Mouse (Mus musculus) regulatory T cell (primary cell): ENCODE data around the gene Zbtb4.

ENCODE experiments used
- in situ Hi-C: fragments of 300-600 bp; cut with MboI, MseI; formaldehyde crosslinking; loops from one replicate; pipeline ENCODE4 v1.15.1; 2025; ENCODE audit warnings: high pct_unique_total_duplicates

Zbtb4 gene

DNA sequence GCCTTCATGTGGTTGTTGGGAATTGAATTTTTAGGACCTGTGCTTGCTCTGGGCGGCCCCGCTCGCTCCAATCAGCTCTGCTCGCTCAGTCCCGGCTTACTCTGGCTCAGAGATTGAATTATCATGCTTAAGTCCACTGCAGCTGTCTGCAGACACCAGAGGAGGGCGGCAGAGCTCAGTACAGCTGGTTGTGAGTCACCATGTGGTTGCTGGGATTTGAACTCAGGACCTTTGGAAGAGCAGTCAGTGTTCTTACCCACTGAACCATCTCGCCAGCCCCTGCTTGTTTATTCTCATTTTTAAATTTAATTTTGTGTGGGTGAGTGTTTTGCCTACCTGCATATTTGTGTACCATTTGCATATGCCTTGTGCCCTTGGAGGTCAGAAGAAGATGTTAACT, 2.2 kb upstream of the Zbtb4 start:
- in situ Hi-C loops: no loop called here

DNA sequence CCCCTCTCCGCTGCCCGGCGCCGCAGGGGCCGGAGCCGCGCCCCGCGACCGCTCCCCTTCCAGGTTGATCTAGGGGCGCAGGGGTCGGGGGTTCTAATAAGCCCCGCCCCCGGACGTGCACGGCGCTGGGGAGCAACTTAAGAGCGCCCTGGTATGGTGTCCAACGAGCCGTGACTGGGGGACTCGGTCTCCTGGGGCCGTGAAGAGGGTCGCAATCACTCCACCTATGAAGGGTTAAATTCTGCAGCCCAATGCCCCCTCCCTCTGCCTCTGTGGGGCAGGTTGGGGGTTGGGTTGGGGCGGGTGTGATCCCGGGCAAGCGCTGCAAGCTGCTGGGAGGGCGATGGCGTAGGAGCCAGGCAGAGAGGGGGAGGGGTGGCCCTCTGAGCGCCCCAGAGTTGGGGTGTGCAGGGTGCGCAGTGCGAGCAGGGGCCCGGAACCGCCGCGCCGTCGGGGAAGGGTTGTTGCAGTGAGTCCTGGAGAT, 456 bp downstream of the Zbtb4 start:
- in situ Hi-C loops: loop anchor here (5.0 kb wide), 1 partner anchor 36 kb away; the partner anchor contains the start of gene Fgf11

DNA sequence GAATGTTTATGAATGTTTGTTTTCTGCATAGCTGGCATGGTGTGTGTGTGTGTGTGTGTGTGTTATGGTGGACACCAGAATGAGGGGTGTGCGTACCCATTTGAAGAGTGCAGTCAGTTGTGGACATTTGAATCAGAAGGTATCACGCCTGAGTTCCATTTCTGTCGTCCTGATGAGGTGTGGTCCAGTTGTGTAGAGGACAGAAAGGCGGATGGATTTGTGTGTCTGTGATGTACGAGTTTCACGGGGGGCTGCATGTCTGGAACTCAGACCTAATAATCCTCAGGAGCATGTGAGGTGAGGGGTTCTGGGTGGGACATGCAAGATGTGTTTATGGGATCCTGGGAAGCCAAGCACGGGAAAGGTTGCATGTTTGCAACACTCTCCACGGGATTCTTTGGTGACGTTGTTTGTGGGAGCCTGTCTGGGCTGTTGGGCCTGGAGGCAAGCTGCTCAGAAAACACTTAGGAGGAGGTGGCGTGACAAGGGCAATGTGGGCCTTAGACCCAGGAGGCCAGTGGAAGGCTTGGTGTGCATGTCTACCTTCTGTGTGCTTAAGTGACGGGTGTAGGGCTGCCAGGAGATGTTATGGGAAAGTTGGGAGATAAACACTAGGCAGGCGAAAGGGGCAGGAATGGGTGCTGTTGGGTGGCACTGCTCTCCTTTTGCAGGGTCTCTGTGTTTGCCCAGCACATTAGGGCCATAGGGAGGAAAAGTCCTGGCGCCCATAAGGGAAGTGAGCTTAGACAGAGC, 1.3 kb downstream of the Zbtb4 start:
- in situ Hi-C loops: loop anchor here (5.0 kb wide), 1 partner anchor 35 kb away; the partner anchor contains the start of gene Fgf11

DNA sequence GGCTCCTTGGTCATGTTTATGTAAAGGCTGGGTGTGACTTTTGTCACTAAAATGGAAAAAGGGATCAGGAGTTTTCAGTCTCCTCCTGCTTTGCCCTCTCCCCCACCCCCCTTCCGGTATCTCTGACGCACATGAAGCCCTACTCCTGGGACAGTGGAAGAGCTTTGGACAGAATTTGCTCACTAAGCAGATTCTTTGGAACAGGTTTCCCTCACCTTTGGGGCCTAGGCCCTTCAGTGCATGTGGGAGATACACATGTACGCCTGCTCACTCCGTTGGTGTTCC, 1.9 kb downstream of the Zbtb4 start:
- in situ Hi-C loops: loop anchor here (5.0 kb wide), 1 partner anchor 35 kb away; the partner anchor contains the start of gene Fgf11

DNA sequence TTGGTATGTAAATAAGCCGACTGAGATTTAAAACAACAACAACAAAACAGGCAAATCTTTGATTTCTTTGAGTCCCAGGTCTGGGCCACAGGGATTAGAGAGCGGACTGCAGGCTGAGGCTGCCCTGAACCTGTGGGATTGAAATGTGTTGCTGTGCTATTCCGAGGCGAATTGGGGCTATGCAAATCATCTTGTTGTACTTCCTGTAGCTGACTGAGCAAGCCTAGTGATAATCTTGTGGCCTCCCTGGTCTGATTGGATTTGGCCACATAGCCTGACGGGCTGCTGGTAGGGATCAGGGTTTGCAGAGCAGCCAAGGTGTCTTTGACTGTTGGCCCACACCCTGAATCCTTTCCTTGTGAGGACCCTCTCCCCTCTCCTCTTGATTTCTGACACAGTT, 9.2 kb downstream of the Zbtb4 start:
- in situ Hi-C loops: loop anchor here (25.0 kb wide), 1 partner anchor 1588 kb away; no protein-coding TSS in a partner anchor

DNA sequence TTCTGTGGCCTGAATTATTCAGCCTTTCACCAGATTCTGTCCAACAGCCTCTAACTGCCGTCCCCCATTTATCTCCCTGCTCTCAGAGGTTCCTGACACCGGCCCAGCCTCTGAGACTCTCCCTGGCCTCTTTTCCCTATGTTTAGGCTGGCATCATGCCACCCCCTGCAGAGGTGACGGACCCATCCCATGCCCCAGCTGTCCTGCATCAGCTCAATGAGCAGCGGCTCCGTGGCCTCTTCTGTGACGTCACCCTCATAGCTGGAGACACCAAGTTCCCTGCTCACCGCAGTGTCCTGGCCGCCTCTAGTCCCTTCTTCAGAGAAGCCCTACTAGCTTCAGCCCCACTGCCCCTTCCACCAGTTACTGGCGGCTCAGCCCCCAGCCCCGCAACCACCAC, 10.0 kb downstream of the Zbtb4 start:
- in situ Hi-C loops: loop anchor here (25.0 kb wide), 1 partner anchor 1588 kb away; no protein-coding TSS in a partner anchor

DNA sequence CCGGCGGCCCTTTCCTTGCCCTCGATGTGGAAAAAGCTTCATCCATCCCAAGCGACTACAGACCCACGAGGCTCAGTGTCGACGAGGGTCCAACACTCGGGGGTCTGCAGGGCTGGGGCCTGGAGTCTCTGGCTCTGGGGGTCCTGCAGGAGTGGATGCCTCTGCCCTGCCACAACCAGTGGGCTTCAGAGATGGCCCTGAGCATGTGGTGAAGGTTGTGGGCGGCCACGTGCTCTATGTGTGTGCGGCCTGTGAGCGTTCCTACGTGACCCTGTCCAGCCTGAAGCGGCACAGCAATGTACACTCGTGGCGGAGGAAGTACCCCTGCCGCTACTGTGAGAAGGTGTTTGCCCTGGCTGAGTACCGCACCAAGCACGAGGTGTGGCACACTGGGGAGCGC, 10.8 kb downstream of the Zbtb4 start:
- in situ Hi-C loops: loop anchor here (25.0 kb wide), 1 partner anchor 1589 kb away; no protein-coding TSS in a partner anchor

DNA sequence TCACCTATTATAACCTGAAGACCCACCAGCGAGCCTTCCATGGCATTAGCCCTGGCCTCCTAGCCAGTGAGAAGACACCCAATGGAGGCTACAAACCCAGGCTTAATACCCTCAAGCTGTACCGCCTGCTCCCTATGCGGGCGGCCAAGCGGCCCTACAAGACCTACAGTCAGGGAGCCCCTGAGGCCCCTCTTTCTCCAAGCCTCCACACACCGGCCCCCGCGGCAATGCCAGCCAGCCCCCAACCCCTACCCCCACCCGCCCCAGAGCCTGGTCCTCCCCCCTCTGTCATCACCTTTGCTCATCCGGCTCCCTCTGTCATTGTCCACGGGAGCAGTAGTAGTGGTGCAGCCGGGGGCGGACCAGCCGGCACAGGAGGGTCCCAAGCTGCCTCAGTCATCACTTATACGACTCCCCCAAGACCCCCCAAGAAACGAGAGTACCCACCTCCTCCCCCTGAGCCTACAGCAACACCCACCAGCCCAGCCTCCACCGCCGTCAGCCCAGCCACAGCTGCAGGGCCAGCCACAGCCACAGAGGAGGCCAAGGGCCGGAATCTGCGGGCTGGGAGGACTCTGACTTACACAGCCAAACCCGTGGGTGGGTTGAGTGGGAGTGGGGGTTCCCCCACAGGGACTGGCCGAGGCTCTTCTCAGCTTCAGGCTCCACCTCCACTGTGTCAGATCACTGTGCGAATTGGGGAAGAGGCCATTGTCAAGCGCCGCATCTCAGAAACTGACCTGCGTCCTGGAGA, 12.0 kb downstream of the Zbtb4 start:
- in situ Hi-C loops: loop anchor here (25.0 kb wide), 1 partner anchor 1590 kb away; no protein-coding TSS in a partner anchor

DNA sequence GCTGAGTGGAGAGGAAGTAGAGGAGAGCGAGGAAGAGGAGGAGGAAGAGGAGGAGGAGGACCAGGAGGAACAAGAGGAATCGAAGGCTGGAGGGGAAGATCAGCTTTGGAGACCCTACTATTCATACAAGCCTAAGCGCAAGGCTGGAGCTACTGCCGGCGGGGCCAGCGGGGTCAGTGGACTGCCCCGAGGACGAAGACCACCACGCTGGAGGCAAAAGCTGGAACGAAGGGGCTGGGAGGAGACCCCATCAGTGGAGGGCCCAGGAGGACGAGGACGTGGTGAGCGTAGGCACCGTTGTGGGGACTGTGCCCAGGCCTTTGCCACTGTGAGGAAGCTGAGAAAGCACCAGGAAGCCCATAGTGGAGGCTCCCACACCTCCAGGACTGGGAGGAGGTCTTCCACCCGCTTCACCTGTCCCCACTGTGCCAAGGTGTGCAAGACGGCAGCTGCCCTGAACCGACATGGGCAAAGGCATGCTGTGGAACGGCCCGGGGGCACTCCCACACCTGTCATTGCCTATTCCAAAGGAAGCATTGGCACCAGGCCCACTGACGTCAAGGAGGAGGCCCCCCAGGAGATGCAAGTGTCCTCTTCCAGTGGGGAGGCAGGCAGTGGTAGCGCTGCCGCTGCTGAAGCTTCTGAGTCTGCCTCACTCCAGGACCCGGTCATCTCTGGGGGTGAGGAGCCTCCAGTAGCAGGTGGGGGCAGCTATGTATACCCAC, 12.7 kb downstream of the Zbtb4 start:
- in situ Hi-C loops: loop anchor here (25.0 kb wide), 1 partner anchor 1591 kb away; no protein-coding TSS in a partner anchor

DNA sequence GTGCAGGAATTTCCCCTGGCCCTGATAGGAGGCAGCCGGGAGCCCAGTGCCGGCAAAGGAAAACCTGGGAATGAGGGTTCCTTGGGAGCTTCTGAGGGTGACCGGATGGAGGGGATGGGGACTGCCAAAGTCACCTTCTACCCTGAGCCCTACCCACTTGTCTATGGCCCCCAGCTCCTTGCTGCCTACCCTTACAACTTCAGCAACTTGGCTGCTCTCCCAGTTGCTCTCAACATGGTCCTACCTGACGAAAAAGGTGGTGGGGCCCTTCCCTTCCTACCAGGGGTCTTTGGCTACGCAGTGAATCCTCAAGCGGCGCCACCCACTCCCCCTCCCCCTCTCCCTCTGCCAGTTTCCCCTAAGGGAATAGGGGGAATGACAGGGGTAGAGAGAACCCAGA, 13.3 kb downstream of the Zbtb4 start:
- in situ Hi-C loops: loop anchor here (25.0 kb wide), 1 partner anchor 1592 kb away; no protein-coding TSS in a partner anchor

DNA sequence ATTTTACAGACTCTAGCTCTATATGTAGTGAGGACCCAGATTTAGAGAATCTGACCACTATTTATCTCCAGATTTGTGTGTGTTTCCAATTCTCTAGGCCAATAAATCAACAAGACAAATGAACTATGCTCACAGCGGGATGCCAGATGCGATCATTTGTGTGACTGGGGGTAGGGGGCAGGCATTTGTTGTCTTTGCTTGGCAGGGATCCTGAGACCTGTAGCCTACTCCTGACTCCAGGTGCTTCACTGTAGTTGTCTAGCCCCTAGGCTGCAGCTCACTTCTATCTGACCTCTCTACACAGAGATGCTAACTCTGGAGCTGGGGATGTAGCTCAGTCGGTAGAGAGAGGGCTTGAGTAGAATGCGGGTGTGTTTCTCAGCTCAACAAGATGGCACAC, 16.1 kb downstream of the Zbtb4 start:
- in situ Hi-C loops: loop anchor here (25.0 kb wide), 1 partner anchor 1595 kb away; no protein-coding TSS in a partner anchor

DNA sequence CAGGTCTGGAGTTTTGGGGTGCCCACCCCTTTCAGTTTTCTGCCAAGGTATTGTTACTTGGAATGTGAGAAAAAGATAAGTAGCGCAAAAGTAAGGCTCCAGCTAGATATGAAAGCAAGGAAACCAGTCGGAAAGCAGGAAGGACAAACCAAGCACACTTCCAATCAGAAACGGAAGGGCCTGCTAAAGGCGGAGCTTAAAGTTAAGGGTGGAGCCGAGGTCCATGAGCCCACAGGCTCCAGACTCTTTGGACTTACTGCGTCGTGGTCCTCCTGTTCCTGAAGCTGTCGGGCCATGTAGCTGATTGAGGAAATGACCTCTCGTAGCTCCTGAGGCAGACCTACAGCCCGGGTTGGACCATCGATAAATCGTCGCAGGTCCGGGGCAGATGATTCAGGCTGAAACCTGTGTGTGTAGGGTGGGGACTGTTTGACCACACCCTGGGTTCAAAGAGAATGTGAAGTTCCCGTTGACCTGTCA, 19.1 kb downstream of the Zbtb4 start:
- in situ Hi-C loops: loop anchor here (25.0 kb wide), 1 partner anchor 1598 kb away; no protein-coding TSS in a partner anchor

DNA sequence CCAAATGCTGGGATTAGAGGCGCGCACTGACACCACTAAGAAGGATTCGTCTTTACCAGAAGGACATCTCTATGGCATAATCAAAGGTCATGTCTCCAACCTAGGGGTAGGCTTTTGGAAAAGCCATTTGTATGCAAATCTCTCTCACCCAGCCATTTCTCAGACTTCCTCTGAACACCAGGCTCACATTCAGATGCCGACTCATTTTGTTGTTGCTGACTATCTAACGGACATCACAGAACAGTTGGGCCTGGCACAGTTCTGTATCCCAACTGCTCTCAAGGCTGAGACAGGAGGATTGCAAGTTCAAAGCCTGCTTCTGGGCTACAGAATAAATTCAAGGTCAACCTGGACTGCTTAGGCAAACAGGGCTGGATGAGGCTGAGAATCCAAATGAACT, 21.6 kb downstream of the Zbtb4 start:
- in situ Hi-C loops: loop anchor here (25.0 kb wide), 1 partner anchor 1600 kb away; no protein-coding TSS in a partner anchor

DNA sequence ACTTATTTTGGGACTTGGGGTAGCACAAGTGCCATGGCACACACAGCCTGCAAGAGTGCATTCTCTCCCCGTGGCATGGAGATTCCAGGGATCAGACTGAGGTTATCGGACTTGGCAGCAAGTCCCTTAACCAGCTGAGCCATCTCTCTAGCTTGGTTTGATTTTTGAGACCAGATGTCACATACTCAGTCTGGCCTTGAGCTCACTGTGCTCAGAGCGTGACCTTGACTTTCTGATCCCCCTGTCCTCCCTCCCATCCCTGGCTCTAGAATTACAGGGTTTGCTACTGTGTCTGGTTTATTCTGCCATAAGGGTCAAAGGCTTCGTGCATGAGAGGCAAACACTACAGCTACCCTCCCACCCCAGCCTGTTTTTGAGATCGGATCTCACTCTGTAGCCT, 23.7 kb downstream of the Zbtb4 start:
- in situ Hi-C loops: loop anchor here (25.0 kb wide), 1 partner anchor 1602 kb away; no protein-coding TSS in a partner anchor

DNA sequence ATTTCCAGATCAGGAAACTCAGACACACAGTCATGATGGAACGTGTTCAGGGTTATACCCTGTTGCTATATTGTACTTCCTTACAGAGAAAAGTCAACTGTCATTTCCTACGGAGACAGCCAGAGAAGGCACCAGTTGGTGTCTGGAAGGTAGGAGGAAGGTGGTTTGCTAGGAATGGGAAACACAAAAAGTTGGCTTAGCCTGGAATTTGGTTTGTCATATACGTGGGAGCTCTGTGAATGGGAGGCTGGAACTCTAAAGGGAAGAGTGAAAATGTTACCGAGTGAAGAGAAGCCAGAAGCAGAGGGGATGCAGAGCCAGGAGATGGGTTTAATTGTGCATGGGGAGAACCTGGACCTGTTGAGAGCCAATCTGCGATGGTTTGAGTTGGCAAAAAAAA, 25.7 kb downstream of the Zbtb4 start:
- in situ Hi-C loops: loop anchor here (25.0 kb wide), 1 partner anchor 1604 kb away; no protein-coding TSS in a partner anchor

DNA sequence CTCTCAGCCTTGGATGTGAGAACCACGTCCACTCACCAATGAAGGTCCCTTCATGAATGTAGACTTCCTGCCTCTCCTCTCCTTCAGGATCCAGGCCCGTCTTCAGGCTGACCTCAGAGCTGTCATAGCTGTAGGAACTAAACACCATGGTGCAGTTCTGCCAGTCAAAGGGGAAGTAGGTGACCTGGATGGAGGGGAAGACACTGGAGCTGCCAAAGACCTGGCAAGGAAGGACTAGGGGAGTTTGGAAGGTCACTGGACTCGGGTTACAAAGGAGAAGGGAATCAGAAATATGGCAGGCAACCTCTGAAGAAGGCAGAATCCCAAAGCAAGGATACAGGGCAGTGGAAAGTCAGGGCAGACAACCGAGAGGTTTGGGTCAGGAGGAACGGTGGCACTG, 27.7 kb downstream of the Zbtb4 start:
- in situ Hi-C loops: loop anchor here (25.0 kb wide), 1 partner anchor 1606 kb away; no protein-coding TSS in a partner anchor

DNA sequence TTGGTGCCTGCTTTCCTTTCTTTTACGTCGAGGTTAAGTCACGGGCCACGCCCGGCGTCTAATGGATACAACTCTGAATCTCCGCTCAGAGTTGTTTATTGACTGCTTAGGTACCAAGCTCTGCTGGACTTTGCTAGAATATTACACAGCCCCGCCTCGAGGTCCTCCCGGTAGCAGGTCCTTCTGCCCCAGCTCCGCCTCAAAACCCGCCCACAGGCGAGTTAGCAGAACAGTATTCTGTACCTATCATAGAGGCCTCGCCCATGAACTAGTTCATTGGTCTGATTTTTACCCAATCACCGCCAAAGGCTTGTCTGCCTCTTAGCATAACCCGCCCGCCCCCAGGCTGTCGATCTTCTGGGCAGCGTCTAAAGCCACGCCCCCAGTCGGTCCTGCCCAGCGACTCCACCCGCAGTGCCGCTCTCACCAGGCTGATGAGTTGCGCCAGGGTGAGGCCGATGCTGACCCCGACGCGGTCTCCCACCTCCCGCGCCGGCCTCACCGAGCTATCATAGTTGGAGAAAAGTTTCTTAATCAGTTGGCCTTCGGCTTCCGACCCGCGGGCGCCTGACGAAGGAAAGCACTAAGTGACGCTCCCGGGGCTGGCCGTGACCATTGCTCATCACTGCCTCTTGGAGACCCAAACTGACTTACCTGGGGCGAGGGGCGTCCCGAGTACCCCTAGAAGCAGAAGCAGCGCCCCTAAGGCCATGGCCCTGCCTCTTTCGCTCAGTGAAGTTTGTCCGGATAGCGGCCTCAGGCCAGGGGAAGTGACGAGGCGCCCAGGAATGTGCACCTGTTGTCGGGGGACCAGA, 29.7 kb downstream of the Zbtb4 start, which contains the start of gene Chrnb1:
Gene Chrnb1, minus strand, starts transcription at position 776 of the 815 bp plus-strand sequence.
- in situ Hi-C loops: loop anchor here (25.0 kb wide), 1 partner anchor 1608 kb away; no protein-coding TSS in a partner anchor

DNA sequence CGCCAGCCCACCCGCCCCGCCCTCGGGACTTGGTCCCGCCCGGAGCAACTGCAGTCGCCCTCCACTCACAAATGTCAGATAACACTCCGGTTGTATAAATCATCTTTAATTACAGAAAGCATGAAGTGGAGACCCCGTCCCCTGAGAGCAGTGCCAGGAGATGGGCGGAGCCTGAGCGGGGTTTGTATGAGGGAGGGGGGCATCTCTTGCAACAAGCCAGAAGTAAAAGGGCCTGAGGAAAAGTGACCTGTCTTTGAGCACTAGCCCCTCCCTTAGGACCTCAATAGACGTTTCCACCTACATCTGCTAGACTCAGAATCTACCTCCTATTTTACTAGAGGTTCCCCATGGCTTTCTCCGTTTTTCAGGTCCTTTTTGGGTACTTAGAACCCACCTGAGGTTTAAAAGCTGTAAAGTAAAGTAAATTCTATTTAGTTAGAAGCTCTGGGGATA, 30.3 kb downstream of the Zbtb4 start:
- in situ Hi-C loops: loop anchor here (25.0 kb wide), 1 partner anchor 1609 kb away; no protein-coding TSS in a partner anchor

DNA sequence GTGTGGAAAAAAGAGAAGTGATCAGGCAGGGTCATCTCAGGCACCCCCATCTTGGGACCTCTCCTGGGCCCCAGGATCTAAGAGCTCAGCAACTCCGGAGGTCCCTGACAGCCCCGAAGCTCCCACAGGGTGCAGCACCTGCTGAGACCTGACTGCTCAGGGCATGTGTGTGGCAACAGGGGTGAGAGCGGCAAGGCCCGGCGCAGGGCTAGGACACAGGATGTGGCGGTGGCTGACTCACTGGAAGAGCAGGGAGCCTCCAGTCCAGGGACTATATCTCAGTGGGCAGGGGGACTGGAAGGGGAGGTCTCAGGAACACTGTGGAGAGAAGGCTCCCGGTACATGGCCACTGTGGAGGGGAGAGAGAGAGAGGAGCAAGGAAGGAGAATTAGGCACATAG, 32.2 kb downstream of the Zbtb4 start:
- in situ Hi-C loops: loop anchor here (25.0 kb wide), 1 partner anchor 1611 kb away; no protein-coding TSS in a partner anchor
